Comparison of ENCODE assay signal across 13 mouse cellular contexts in the genomic region with DNA sequence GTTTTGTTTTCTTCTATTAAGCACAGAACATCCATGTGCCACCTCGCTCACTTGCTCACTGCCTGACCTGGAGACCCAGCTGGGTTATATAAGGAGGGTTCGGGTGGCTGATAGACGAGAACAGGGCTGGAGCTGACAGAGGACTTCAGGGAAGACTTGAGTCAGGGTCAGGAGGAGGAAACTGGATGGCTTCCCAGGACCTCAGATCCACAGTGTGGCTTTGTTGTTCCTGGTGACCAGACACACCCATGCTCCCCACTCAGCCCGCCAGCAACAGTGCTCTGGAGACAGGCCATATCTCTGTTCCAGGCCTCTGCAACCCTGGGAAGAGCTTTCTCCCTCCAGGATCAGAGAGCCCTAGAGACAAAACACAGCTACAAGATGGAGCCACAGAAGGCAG. TPM values are rescaled to one million over a fixed set of nuclear protein-coding genes. Genes with fewer than 3 reads are reported as not detected.
A peak's percentile ranks its signal among the peaks of the same experiment; 100 is the strongest.
DNase-seq lines count a peak whose midpoint lies in the region; ATAC-seq and TF ChIP-seq lines count a peak whose summit lies in the region.
"Had no signal": no experiment of that assay in that cellular context is flagged by ENCODE, and none has a peak within 500 bp of the region (broad histone marks: within the 10 kb centered on the region; RNA-seq: fewer than 3 reads in every experiment).

No protein-coding gene starts in this region.

- peak overlapping the region; percentile 55 for H3K27ac ChIP-seq in heart, embryonic 13.5 days (replicated peaks)
- no peak overlapping the region for H3K27ac ChIP-seq in liver, embryonic 12.5 days
- H3K27ac ChIP-seq in forebrain, embryonic 10.5 days = no peak overlapping the region
- H3K27ac ChIP-seq: embryonic facial prominence, embryonic 12.5 days; left cerebral cortex, adult 2 months; macrophage; neural tube, embryonic 12.5 days had no signal

- H3K4me1 ChIP-seq in heart, embryonic 13.5 days = peaks cover 70% of the 10 kb centered on the region
- peaks cover 37% of the 10 kb centered on the region for H3K4me1 ChIP-seq in lung, adult 2 months (ENCODE audit: control insufficient read depth, insufficient read depth, low read length)
- H3K4me1 ChIP-seq in liver, embryonic 12.5 days = peaks cover 56% of the 10 kb centered on the region
- H3K4me1 ChIP-seq in forebrain, embryonic 10.5 days = peaks cover 7% of the 10 kb centered on the region
- H3K4me1 ChIP-seq: neural tube, embryonic 12.5 days had no signal

- H3K4me3 ChIP-seq in heart, embryonic 13.5 days = no peak overlapping the region
- H3K4me3 ChIP-seq in lung, adult 2 months (replicated peaks; ENCODE audit: extremely low read depth, low read depth, low read length) = no peak overlapping the region
- no peak overlapping the region for H3K4me3 ChIP-seq in liver, embryonic 12.5 days
- no peak overlapping the region for H3K4me3 ChIP-seq in forebrain, embryonic 10.5 days
- H3K4me3 ChIP-seq: embryonic facial prominence, embryonic 12.5 days; left cerebral cortex, adult 2 months; neural tube, embryonic 12.5 days had no signal

- no peak for TF ChIP-seq CTCF in lung, adult 2 months (IDR thresholded peaks at IDR 0.05; ENCODE audit: insufficient read depth, low read length)

- H3K27me3 ChIP-seq in heart, embryonic 13.5 days (replicated peaks) = no peaks in the 10 kb centered on the region
- no peaks in the 10 kb centered on the region for H3K27me3 ChIP-seq in liver, embryonic 12.5 days (replicated peaks)
- H3K27me3 ChIP-seq in forebrain, embryonic 10.5 days (ENCODE audit: poor library complexity, severe bottlenecking) = no peaks in the 10 kb centered on the region
- H3K27me3 ChIP-seq: embryonic facial prominence, embryonic 12.5 days; neural tube, embryonic 12.5 days had no signal

- no peaks in the 10 kb centered on the region for H3K9me3 ChIP-seq in heart, embryonic 13.5 days
- H3K9me3 ChIP-seq in liver, embryonic 12.5 days (replicated peaks) = no peaks in the 10 kb centered on the region
- no peaks in the 10 kb centered on the region for H3K9me3 ChIP-seq in forebrain, embryonic 10.5 days
- H3K9me3 ChIP-seq: embryonic facial prominence, embryonic 12.5 days; neural tube, embryonic 12.5 days had no signal

- TF ChIP-seq POLR2A in lung, adult 2 months (IDR thresholded peaks at IDR 0.05; ENCODE audit: borderline replicate concordance, extremely low read depth, low read depth, low read length) = no peak

- 47% methylated on average over 4 of the region's 4 CpGs for WGBS in heart, embryonic 13.5 days
- WGBS in lung, adult 2 months = 27% methylated on average over 4 of the region's 4 CpGs
- 77% methylated on average over 4 of the region's 4 CpGs for WGBS in liver, embryonic 12.5 days (ENCODE audit: insufficient replicate concordance)
- WGBS in forebrain, embryonic 10.5 days = 84% methylated on average over 4 of the region's 4 CpGs

- no peak for ATAC-seq in heart, embryonic 13.5 days (ENCODE audit: extremely low read depth, insufficient number of reproducible peaks, low FRiP score, low TSS enrichment)
- ATAC-seq in liver, embryonic 12.5 days = no peak

- H3K9ac ChIP-seq in heart, embryonic 13.5 days = no peak overlapping the region
- H3K9ac ChIP-seq in liver, embryonic 12.5 days = no peak overlapping the region
- H3K9ac ChIP-seq: embryonic facial prominence, embryonic 12.5 days; neural tube, embryonic 12.5 days had no signal

- DNase-seq in gastrocnemius, adult 18-20 months (ENCODE audit: low spot score) = peak; percentile 68
- DNase-seq in gastrocnemius, postnatal 10 days = no peak
- DNase-seq in adrenal gland, postnatal 36 days = peak; percentile 45 to 48
- DNase-seq in lung, adult 2 months = peak; percentile 50
- no peak for DNase-seq in cerebellum, adult 8-10 months
- no peak for DNase-seq in forebrain, embryonic 10.5 days (ENCODE audit: extremely low spot score, low spot score)
- DNase-seq: cerebellum, adult 11 months had no signal

- H3K4me2 ChIP-seq in heart, embryonic 13.5 days = peak overlapping the region; percentile 9; the same call in 1 of the 2 replicates
- H3K4me2 ChIP-seq in liver, embryonic 12.5 days = no peak overlapping the region
- H3K4me2 ChIP-seq: embryonic facial prominence, embryonic 12.5 days; neural tube, embryonic 12.5 days had no signal

- no peaks in the 10 kb centered on the region for H3K36me3 ChIP-seq in heart, embryonic 13.5 days
- H3K36me3 ChIP-seq in liver, embryonic 12.5 days = no peaks in the 10 kb centered on the region
- H3K36me3 ChIP-seq in forebrain, embryonic 10.5 days (replicated peaks) = no peaks in the 10 kb centered on the region
- H3K36me3 ChIP-seq: embryonic facial prominence, embryonic 12.5 days; neural tube, embryonic 12.5 days had no signal

RNA-seq across cellular contexts. Expression of a gene that starts 44.6 kb away (rescaled TPM):
- 1 to 10 TPM; 2.5 to 3.0 TPM for total RNA-seq in gastrocnemius, adult 18-20 months (2021)
- 10 to 100 TPM in 1 of 2 experiments, 1 to 10 TPM in 1; 8.9 to 11.2 TPM for total RNA-seq in gastrocnemius, postnatal 10 days (2021)
- total RNA-seq in adrenal gland, postnatal 36 days (2021) = 10 to 100 TPM; 12.4 to 13.7 TPM
- polyA plus RNA-seq in heart, embryonic 13.5 days (2015; fragmentation: Nextera tagmentation; extraction: Ambion mirVana) = 9.1 and 10.4 TPM in 2 replicates
- polyA plus RNA-seq in lung, adult 2 months (2012; rRNA removed) = 21.9 and 22.6 TPM in 2 replicates
- polyA plus RNA-seq in liver, embryonic 12.5 days (2016; fragmentation: Nextera tagmentation; extraction: Ambion mirVana) = 6.5 and 7.8 TPM in 2 replicates
- 6.4 and 6.5 TPM in 2 replicates for polyA plus RNA-seq in forebrain, embryonic 10.5 days (2016; fragmentation: Nextera tagmentation; extraction: Ambion mirVana)

Comparison
In these comparisons a context has a peak if more than half of its experiments do, and no peak if none do; other contexts are left out.
1. DNase-seq: peak in gastrocnemius, adult 18-20 months (single experiment), adrenal gland, postnatal 36 days (2 of 2) and lung, adult 2 months (single experiment); none in gastrocnemius, postnatal 10 days (single experiment), cerebellum, adult 8-10 months (single experiment) and forebrain, embryonic 10.5 days (single experiment).